Mouse (Mus musculus) cerebellum, adult 2 months (tissue): ENCODE results near the gene Kirrel3. TPM values are rescaled to one million over a fixed set of nuclear protein-coding genes. Genes with fewer than 3 reads are reported as not detected.

Experiments used
- DNase-seq, 2 experiments: peaks; one replicate each; pipeline ENCODE4 v3.0.0; 2021
- H3K27ac ChIP-seq: fragments of 200-500 bp; 2 replicates; pipeline ENCODE4 v1.5.1; 2012; ENCODE audit warnings: low read length, control low read depth, inconsistent platforms; ENCODE audit not compliant: insufficient read depth
- H3K27me3 ChIP-seq: fragments of 200-500 bp; 2 replicates; pipeline ENCODE4 v1.6.1; 2012; ENCODE audit warnings: inconsistent platforms, mild to moderate bottlenecking, low read length, moderate library complexity; ENCODE audit not compliant: control insufficient read depth, insufficient read depth
- H3K4me1 ChIP-seq: fragments of 200-500 bp; 2 replicates; pipeline ENCODE4 v1.6.1; 2011; ENCODE audit warnings: low read length; ENCODE audit not compliant: control insufficient read depth, insufficient read depth
- H3K4me3 ChIP-seq: fragments of 200-500 bp; replicated peaks from 2 replicates; pipeline ENCODE3; 2011; ENCODE audit warnings: mild to moderate bottlenecking, low read depth, low read length, control low read depth; ENCODE audit not compliant: insufficient read depth
- CTCF ChIP-seq: fragments of 200-500 bp; IDR thresholded peaks from 2 replicates; pipeline ENCODE4 v1.5.1; 2011; ENCODE audit warnings: low read depth, mild to moderate bottlenecking, control low read depth, low read length, moderate library complexity, borderline replicate concordance; ENCODE audit not compliant: insufficient read depth
- POLR2A ChIP-seq: fragments of 200-500 bp; IDR thresholded peaks from 2 replicates; pipeline ENCODE4 v1.6.1; 2011; ENCODE audit warnings: low read length, control low read depth, borderline replicate concordance; ENCODE audit not compliant: insufficient read depth
- WGBS: fragments of 180-500 bp; shearing (Covaris S2); methylation state at CpG from one replicate; pipeline ENCODE4 v1.1.7; 2018; 5-methylcytosine and 5-hydroxymethylcytosine counted together
- polyA plus RNA-seq: library from polyadenylated mRNA; depleted of rRNA; stranded (reverse); fragments of >200 nt; gene quantifications from 2 replicates; pipeline ENCODE4 v1.2.3, GENCODE M21; 2012

Gene Kirrel3
- polyA plus RNA-seq, 1 experiment, result 63.5 TPM

DNA sequence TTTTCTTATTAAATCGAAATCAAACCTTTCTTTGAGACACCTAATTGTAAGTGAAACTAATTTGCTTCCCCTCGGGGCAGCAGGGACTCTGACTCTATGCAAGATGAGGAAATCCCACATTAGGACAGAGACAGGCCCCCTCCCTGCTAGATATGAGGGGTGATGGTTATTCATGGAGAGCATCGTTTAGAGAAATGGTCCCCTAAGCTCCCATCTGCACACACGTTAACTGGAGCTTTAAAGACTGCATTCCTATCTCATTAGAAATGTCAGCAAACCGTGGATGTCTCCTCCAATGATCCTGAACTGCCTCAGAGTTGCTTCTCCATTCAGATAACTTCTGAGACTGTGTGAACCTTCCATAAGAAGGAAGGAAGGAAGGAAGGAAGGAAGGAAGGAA is 273.2 kb downstream of the Kirrel3 start:
- DNase-seq, result no peak
- 75% methylated on average over 5 of the region's 5 CpGs for WGBS
- H3K27ac ChIP-seq, result no peak overlapping the region
- H3K4me3 ChIP-seq, result no peak overlapping the region
- TF ChIP-seq CTCF (no peak), POLR2A (no peak)
- no peaks in the 10 kb centered on the region for H3K27me3 ChIP-seq
- peaks cover 22% of the 10 kb centered on the region for H3K4me1 ChIP-seq

DNA sequence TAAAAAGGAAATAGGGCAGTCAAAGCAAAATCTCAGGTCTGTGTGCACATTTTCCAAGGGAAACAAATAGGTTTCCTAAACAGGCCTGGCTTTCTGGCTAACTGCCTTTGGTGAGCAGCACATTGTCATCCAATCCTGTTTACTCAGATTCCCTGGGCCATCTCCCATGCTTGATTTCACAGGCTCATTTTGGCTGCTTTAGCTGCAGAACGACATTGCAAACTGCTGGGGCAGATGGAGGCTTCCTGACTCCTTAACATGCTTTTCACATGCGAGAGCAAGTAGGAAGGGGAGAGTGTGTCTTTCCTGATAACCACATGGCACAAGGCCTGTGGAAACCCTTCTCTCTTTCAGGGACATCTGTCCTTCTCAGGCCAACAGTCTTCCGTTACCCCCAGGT is 274.8 kb downstream of the Kirrel3 start:
- no peaks in the 10 kb centered on the region for H3K27me3 ChIP-seq
- peak overlapping the region; percentile 45; the same call in 1 of the 2 replicates for H3K27ac ChIP-seq
- WGBS, result 22% methylated on average over 3 of the region's 3 CpGs
- DNase-seq, result peak; percentile 55 to 80
- H3K4me3 ChIP-seq, result no peak overlapping the region
- H3K4me1 ChIP-seq, result peaks cover 28% of the 10 kb centered on the region
- TF ChIP-seq POLR2A (no peak), CTCF (no peak)

DNA sequence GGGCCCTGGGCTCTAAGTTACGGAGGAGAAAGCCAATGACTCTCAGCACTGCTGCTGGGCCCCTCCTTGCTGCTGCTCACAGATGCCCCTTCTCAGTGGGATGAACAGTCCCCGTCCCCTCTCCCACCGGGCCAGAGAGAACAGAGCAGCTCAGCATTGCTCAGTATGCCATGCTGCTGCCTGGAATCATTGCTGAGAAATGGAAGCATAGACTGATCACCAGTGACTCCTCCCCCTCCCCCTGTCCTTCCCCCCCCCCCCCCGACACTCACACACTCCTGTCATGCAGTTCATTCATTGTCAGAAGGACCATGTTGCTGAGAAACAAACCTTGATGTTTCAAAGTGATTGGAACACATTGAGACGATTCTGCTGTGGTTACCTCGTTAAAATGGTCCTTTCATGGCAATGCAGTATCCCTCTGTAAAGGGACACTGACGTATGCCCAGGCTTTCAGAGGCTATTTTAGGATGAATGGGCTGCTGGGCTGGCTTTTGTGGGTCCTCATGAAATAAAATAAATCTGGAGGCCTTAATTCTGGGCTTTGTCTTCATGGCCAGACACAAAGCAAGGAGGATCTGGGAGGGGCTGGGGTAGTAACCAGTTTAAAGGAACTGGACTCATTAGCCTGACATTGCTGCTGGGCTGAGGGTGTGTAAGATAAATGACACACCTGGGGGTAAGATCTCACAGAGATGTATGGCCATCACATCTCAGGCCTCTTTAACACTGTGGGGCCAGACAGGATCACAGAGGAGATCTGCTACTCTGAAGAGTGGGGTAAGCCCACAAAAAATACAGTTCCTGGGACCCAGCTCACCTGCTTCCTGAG is 281.3 kb downstream of the Kirrel3 start:
- DNase-seq, result no peak
- Histone ChIP-seq H3K27ac (no peak overlapping the region), H3K27me3 (no peaks in the 10 kb centered on the region), H3K4me3 (no peak overlapping the region), H3K4me1 (peaks cover 15% of the 10 kb centered on the region)
- TF ChIP-seq POLR2A (no peak), CTCF (no peak)
- 77% methylated on average over 7 of the region's 7 CpGs for WGBS

DNA sequence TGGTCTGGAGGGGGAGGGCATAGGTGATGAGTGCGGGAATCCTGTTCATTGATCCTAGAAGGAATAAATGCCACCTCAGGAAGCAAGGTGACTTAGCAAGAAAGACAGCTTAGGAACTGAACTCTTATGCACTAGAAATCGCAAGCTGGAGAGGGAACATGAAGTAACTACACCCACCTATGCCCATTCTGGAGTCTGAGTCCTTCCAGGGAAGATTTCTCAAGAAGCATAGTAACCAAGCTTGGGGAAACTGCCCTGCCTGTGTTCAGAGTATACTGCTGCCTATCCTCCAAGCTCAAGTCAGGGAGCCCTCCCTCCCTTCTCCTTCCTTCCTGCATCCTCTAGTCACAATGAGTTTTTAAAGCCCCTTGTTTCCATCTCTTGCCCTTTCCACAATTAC is 283.3 kb downstream of the Kirrel3 start:
- DNase-seq, result no peak
- Histone ChIP-seq H3K27ac (no peak overlapping the region), H3K4me1 (peaks cover 32% of the 10 kb centered on the region), H3K27me3 (no peaks in the 10 kb centered on the region), H3K4me3 (no peak overlapping the region)
- TF ChIP-seq POLR2A (no peak), CTCF (no peak)
- WGBS, result 95% methylated on average over 2 of the region's 2 CpGs

DNA sequence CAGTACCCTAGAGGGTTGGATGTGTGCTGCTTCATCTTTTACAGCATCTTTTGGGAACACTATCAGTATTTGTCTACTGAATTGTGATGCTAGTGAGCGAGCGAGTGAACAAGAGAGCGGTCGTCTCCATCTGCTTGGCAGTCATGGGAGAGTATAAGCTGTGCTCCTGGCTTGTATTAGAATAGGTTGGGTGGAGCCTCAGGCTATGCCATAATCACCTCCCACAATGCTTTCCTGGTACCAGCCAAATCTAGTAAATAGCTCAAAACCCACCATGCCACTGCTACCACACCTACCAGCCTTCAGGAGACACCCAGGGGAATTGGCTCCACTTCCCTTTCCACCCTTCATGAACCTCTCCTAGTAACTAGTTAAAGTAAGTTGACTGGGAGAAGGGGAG is 285.3 kb downstream of the Kirrel3 start:
- H3K4me1 ChIP-seq, result peaks cover 30% of the 10 kb centered on the region
- H3K27me3 ChIP-seq, result no peaks in the 10 kb centered on the region
- peak in 1 of 2 experiments; percentile 54 for DNase-seq
- 35% methylated on average over 4 of the region's 4 CpGs for WGBS
- peak overlapping the region; percentile 47 for H3K27ac ChIP-seq
- H3K4me3 ChIP-seq, result no peak overlapping the region
- TF ChIP-seq POLR2A, result no peak
- TF ChIP-seq CTCF, result no peak

DNA sequence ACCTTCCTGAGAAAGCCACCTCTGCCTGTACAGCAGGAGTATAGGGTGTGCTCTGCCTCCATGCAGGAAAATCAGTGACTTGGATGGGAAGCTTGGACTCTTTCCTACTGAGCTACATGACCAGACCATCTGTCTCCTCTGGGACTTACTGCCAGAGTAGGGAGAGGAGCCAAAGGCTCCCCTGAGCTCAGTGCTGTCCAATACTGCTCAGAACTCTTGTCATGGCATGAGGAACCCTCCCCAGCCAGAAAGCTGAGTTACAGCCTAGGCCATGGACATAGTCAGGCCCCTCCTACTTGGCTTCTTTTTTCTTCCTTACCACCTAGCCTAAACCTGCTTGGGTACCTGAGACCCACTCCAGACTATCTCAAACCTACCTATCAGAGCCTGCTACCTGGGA is 285.7 kb downstream of the Kirrel3 start:
- TF ChIP-seq POLR2A (no peak), CTCF (no peak)
- peak; percentile 78 to 92 for DNase-seq
- H3K27ac ChIP-seq, result peak overlapping the region; percentile 70

DNA sequence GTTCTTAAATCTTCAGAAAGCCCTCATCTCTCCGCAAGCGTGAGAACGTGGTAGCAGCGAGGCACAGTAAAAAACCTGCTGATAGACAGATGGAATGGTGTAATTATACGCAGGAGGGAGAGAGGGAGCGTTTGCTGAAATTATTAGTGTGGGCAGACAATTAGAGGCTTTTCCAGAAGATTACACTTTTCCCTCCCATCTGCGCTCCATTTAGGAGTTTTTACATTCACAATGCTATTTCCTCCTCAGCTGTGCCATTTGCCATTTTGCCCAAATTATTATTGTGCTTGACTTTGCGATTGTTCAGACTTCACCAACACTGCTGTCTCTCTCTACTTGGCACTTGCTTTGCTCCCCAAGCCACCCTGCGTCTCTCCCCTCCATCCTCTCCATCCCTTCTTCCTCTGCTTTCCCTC is 286.3 kb downstream of the Kirrel3 start:
- Histone ChIP-seq H3K4me1 (peaks cover 30% of the 10 kb centered on the region), H3K27me3 (no peaks in the 10 kb centered on the region), H3K4me3 (no peak overlapping the region), H3K27ac (peak overlapping the region; percentile 70)
- 7% methylated on average over 9 of the region's 9 CpGs for WGBS
- no peak for TF ChIP-seq POLR2A
- TF ChIP-seq CTCF, result no peak
- peak; percentile 55 to 76 for DNase-seq

More for the DNA sequence above, 285.7 kb downstream of the Kirrel3 start:
- Histone ChIP-seq H3K4me1 (peaks cover 30% of the 10 kb centered on the region), H3K4me3 (no peak overlapping the region), H3K27me3 (no peaks in the 10 kb centered on the region)

DNA sequence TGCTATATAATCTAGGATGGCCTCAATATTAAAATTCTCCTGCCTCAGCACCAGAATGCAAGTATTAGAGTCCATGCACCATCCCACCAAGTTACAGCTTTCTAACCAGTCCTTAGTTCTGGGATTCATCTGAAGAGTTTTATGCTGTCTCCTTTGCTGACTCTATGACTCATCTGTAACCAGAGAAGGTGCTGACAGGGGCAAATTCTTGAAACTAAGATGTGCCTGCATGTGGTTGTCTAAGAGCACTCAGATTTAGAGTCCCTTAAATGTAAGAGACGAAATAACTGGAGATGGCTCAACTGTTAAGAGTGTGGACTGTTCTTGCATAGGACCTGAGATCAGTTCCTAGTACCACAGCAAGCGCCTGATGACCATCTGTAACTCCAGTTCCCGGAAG is 295.7 kb downstream of the Kirrel3 start:
- no peak for DNase-seq
- H3K4me3 ChIP-seq, result no peak overlapping the region
- TF ChIP-seq CTCF, result no peak
- no peak for TF ChIP-seq POLR2A

More for the DNA sequence above, 295.7 kb downstream of the Kirrel3 start:
- Histone ChIP-seq H3K4me1 (peaks cover 15% of the 10 kb centered on the region), H3K27me3 (no peaks in the 10 kb centered on the region), H3K27ac (no peak overlapping the region)
- WGBS, result 92% methylated on average over 3 of the region's 3 CpGs
